Mouse (Mus musculus): ENCODE measurements at regions not wholly inside any gene's neighbourhood (a gene's known extent, or its start where the extent isn't known, plus 50 kb on each side); places are given as distances from the start of the nearest gene placed in this dataset.

DNA sequence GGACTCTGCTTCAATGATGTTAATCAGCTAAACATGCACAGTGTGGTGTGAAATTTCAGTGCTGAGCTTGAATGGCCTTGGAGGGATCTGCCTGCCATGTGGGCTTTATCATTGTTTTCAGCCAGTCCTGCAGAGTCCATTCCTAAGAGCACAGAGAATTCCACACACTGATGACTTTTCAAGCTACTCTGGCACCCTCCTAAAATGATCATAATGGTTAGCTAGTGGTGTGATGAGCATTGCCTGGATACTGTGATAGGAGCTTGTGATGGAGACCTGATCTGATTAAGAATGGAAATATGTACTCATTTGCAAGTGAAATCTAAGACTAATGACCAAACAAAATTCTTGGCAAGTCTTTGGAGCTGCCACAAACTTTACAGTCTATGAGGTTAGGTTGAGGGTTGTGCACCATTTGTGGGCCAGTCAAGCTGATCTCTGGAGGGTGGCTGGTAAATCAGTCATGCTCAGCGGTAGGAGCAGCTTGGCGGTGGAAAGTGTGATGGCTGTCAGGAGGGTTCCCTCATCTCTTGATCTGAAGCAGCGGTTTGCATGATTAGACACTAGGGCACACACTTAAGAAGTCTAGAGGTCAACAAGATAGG, 91.0 kb upstream of the Cep162 start:
- no peak for DNase-seq (ENCODE audit: low spot score in 2 of 2)

- DNase-seq (ENCODE audit: low spot score in 2 of 2): no peak
These were observed 86.1 kb upstream of the Cep162 start for GRCm38 (mm10) chr9:87341438-87341837.

- DNase-seq (ENCODE audit: low spot score in 2 of 2): no peak
These were observed 71.3 kb upstream of the Cep162 start for GRCm38 (mm10) chr9:87326374-87327295.

GRCm38 (mm10) chr9:87323690-87324089, 68.4 kb upstream of the Cep162 start:
- DNase-seq (ENCODE audit: low spot score in 2 of 2): no peak

GRCm38 (mm10) chr9:87320758-87321157, 65.4 kb upstream of the Cep162 start:
- no peak for DNase-seq (ENCODE audit: low spot score in 2 of 2)

DNA sequence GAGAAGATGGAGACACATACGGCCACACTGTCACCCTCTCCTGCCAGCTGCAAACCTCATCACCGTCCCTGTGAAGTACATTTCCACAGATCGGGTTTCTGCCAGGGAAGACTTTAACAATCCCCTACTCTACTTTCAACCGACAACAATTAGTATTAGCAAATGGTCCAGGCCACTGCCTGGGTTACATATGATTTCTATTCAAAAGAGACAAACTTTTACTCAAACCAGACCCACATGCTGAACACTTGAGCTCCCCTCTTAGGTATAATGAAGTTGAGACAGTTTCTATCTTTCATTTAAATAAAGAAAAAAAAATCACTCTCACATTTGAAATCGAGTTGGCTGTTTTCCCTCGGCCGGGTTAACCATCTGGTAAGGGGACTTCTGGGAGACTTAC, 63.4 kb upstream of the Cep162 start:
- DNase-seq (ENCODE audit: low spot score in 2 of 2): no peak

- no peak for DNase-seq (ENCODE audit: low spot score in 2 of 2)
These were observed 54.8 kb upstream of the Cep162 start for GRCm38 (mm10) chr9:87310150-87310549.
